Mouse (Mus musculus): Measurements from ENCODE around the gene Fam78a. TPM values are rescaled to one million over a fixed set of nuclear protein-coding genes. Genes with fewer than 3 reads are reported as not detected.
"Not testable (repeated sequence)": the region's sequence is repeated elsewhere in the genome, so short reads cannot be mapped to it uniquely, and the experiment has no call there.

The Fam78a gene
- total RNA-seq, 2 experiments from 2014 or later = 3.7 to 8.8 TPM

DNA sequence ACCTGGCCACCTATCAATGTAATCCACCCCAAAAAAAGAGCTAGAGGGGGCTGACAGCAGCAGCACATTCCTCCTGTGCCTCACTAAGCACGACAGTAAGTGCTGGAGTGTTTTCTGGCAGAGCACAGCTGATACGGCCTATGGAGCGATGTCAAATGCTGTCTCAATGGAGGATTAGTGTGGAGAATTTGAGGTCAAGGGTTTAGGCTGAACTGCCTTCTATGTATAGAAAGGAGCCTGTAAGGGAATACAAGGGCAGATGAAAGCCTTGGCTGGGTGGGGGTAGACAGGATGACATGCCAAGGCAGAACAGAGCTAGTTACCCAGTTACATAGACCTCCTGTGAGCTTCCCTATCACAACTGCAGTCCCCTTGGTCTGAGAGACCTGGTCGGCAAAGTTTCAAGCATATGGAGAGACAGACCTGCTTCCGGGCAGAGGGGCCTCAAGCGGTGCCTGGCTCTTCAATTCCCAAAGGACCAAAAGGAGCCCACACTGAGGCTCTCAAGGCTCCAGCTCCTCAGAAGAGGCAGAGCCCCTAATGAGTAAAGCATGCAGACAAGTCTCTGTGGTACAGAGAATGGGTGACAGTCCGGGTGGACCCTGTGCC is 29.2 kb downstream of the Fam78a start:
- intact Hi-C loops (cut with DNase I) = no loop called here
- no peak for DNase-seq (ENCODE audit: low spot score in 2 of 2)

DNA sequence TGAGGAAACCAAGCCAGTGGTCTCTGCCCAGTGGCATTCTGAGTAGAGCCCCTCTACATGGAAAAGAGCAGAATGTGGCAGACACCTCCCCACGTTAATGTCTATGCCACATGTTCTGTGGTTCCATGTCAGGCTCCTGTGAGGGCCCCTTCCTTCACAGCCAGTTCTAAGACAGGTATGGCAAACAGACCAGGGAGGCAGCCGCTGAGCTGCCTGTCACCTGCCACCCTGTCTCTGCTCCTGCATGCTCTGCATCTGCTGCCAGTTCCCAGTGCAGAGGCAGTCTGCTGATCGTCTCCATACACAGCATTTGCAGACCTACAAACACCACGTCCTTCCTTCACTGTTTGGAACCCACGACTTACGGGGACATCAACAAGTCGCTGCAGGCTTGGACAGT is 32.2 kb downstream of the Fam78a start:
- intact Hi-C loops (cut with DNase I) = no loop called here
- no peak for DNase-seq (ENCODE audit: low spot score in 2 of 2)

- DNase-seq (ENCODE audit: low spot score in 2 of 2) = no peak
- intact Hi-C loops (cut with DNase I) = no loop called here
Observed at GRCm38 (mm10) chr2:32051791-32052190, 32.9 kb downstream of the Fam78a start.

DNA sequence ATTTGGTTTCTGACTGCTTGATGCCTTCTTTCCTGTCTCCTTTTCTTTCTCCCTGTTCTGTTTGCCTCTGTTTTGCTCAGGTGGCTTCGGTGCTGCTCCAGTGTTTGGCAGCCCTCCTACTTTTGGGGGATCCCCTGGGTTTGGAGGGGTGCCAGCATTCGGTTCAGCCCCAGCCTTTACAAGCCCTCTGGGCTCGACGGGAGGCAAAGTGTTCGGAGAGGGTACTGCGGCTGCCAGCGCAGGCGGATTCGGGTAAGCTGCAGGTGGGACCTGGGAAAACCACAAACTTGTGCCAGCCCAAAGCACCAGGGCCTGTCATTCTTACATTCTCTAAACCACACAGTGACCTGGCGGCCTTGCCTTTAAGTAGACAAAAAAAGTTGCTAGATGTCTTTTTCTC is 37.3 kb downstream of the Fam78a start:
- DNase-seq (ENCODE audit: low spot score in 2 of 2) = no peak
- intact Hi-C loops (cut with DNase I) = no loop called here

- DNase-seq (ENCODE audit: low spot score in 2 of 2) = no peak
- intact Hi-C loops (cut with DNase I) = no loop called here
Observed at GRCm38 (mm10) chr2:32046009-32046408, 38.6 kb downstream of the Fam78a start.

- DNase-seq (ENCODE audit: low spot score in 2 of 2) = no peak
- intact Hi-C loops (cut with DNase I) = no loop called here
Observed at GRCm38 (mm10) chr2:32045375-32045774, 39.3 kb downstream of the Fam78a start.

DNA sequence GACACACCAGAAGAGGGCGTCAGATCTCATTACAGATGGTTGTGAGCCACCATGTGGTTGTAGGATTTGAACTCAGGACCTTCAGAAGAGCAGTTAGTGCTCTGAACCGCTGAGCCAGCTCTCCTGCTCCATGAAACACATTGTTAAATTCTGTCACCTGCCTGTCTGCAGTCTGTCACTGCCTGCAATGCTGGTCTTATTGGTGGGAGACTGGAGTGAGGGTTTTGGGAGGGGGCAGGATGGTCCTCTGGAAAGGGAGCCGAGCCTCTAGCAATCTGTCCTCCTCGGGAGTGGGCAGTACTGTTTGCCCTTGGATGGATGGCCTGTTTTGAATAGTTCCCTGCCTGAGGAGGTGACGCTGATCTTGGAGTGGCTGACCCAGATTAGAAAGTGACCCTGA is 40.8 kb downstream of the Fam78a start:
- intact Hi-C loops (cut with DNase I) = loop anchor here (5.0 kb wide), 1 partner anchor 88 kb away; no protein-coding TSS in a partner anchor
- DNase-seq (ENCODE audit: low spot score in 2 of 2) = no peak

DNA sequence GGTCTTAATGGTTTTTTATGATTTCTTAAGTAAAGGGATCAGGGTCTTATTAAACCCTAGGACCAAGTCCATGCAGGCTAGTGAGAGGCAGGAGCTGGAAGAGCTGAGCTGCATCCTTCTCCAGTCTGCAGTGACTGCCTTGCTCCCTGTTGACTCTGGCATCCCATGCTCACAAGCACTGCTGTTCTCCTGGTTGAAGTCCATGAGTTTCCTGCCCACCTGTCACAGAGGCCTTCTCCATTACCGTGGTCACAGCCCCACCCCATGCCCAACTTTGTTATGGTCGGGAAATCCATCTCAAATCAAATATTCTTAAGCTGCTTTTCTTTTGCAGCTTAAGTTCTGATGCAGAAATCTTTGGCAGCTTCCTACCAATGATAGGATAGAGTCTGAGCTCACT is 43.6 kb downstream of the Fam78a start:
- intact Hi-C loops (cut with DNase I) = loop anchor here (5.0 kb wide), 1 partner anchor 91 kb away; no protein-coding TSS in a partner anchor

DNA sequence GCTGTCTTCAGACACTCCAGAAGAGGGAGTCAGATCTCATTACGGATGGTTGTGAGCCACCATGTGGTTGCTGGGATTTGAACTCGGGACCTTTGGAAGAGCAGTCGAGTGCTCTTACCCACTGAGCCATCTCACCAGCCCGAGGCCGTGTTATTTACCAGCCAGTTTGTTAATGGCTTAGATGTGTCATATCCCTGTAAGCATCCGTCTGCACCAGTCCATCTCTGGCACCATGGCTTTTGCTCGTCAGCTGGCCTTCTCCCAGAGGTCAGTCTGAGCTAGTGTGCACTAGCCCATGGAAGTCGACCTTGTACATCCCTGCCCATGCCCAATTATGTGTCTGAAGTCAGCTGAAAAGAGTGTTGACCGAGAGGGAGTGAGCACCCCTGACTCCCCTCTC is 44.0 kb downstream of the Fam78a start:
- not testable (repeated sequence) for DNase-seq (ENCODE audit: low spot score in 2 of 2)
- intact Hi-C loops (cut with DNase I) = loop anchor here (5.0 kb wide), 1 partner anchor 92 kb away; no protein-coding TSS in a partner anchor

More for the DNA sequence above, 43.6 kb downstream of the Fam78a start:
- no peak for DNase-seq (ENCODE audit: low spot score in 2 of 2)

DNA sequence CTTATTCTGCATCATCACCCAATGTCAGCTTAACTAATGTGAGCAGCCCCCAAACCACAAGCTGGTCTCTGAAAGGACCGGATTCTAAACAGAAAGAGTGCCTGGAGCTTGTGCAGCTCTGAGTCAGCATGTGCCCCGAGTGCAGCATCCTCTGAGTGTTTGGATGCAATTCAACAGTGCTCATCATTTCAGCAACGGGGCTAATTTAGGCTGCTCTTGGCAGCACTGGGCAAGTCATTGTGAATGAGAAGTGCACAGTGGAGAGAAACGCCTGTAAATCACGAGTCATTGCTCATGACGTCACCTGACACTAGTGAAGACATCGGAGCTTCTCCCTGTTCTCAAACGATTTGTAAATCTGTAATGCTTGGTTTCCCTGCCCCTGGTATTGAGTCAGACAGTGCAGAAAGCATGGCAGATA is 46.0 kb downstream of the Fam78a start:
- DNase-seq (ENCODE audit: low spot score in 2 of 2) = peak; percentile 47 to 58
- intact Hi-C loops (cut with DNase I) = no loop called here

DNA sequence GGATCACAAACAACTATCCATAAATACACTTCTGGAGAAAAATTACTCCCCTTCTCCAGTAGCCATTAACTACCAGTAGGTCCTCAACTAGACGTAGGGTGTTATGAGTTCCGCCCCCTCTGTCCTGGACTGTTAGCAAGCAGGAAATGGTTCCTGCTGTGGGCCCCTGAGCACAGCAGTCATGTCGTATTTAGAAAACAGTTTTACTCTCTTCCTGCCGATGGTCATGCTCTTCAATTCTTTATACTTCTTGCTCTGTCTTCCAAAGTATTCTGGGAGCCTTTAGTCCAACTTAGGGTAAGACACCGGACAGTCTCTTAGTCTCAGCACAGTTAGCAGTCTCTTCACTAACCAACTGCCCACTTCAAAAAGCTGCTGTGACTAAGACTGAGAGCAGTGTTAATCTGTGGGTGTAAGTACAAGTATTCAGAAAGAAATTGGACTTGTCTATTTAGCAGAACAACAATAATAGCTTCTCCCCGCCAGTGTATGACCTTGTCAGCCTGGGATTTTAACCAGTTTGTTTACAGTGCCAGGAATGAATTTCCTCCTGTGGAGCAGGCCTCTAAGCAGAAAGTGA is 47.3 kb downstream of the Fam78a start:
- DNase-seq (ENCODE audit: low spot score in 2 of 2) = no peak
- intact Hi-C loops (cut with DNase I) = no loop called here

DNA sequence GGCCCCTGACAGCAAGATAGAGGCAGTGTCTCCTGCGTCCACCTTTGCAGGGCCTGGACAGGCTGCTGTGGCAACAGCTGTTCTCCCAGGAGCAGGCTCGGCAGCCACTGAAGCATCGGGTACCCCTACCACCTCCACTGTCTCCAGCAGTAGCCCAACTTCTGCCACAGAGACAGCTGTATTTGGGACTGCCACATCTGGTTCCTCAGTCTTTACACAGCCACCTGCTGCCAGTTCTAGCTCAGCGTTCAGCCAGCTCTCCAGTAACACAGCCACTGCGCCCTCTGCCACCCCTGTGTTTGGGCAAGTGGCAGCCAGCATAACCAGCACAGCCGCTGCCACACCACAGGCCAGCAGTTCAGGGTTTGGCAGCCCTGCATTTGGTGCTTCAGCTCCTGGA is 50.5 kb downstream of the Fam78a start:
- intact Hi-C loops (cut with DNase I) = no loop called here

GRCm38 (mm10) chr2:32033436-32033835 is 51.2 kb downstream of the Fam78a start:
- intact Hi-C loops (cut with DNase I) = no loop called here
- DNase-seq (ENCODE audit: low spot score in 2 of 2) = no peak

More for the DNA sequence above, 50.5 kb downstream of the Fam78a start:
- DNase-seq (ENCODE audit: low spot score in 2 of 2) = no peak

- intact Hi-C loops (cut with DNase I) = no loop called here
- peak; percentile 46 to 52 for DNase-seq (ENCODE audit: low spot score in 2 of 2)
Observed at GRCm38 (mm10) chr2:32029636-32030035, 55.0 kb downstream of the Fam78a start.

GRCm38 (mm10) chr2:32024372-32024771 is 60.3 kb downstream of the Fam78a start:
- intact Hi-C loops (cut with DNase I) = no loop called here
- no peak for DNase-seq (ENCODE audit: low spot score in 2 of 2)

GRCm38 (mm10) chr2:32020229-32020628 is 64.4 kb downstream of the Fam78a start:
- intact Hi-C loops (cut with DNase I) = no loop called here
- DNase-seq (ENCODE audit: low spot score in 2 of 2) = no peak

DNA sequence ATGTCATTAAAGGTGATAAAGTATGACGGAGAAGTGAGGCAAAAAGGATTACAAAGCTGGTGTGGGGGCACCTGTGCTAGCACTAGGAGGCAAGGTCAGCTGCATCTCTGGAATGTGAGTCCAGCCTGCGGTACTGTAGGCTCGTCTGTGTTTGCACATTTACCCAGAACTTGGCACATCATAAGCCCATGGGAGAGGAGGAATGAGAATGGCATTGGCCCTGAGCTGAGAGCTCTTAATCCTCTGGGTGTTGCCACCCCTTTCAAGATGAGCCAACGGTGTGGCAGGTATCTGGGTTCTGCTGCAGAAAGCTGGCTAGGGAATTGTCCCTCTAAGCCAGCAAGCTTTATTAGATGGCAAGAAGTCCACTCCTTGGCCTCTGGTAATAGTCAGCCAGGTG is 65.0 kb downstream of the Fam78a start:
- intact Hi-C loops (cut with DNase I) = no loop called here
- DNase-seq (ENCODE audit: low spot score in 2 of 2) = no peak

DNA sequence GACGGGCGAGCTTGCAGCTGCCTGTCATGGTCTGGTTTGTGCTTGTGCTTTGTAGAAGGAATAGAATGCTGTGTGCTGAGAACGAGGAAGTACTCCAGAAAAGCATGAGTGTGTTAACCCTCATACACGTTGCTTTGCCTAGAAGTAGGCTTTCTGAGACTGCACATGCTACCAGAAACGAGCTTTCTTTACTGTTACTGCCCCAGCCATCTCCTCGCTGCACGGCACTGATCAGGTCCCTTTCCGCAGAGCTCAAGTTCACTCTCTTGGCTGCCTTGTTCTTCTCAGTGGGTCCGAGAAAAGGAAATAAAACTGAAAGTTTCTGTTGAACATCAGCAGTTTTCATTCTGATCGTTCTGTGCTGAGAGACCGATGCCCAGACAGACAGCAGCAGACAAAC is 75.9 kb downstream of the Fam78a start:
- no peak for DNase-seq (ENCODE audit: low spot score in 2 of 2)
- intact Hi-C loops (cut with DNase I) = no loop called here

DNA sequence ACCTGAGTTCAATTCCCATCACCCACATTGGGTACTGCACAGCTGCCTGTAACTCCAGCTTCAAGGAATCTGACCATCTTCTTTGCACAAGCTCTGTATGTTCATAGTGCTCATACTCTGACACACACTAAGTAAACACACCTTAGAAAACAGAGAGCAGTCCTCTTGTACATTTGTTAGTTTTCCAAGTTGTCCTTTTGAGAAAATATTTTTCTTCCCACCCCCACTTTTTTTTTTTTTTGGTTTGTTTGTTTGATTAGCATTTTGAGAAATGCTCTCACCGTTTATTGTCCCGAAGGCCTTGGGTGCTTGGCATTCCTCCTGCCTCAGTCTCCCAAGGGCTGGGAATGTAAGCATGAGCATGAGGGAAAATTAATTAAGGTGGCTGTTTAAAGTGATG is 76.3 kb downstream of the Fam78a start:
- DNase-seq (ENCODE audit: low spot score in 2 of 2) = no peak
- intact Hi-C loops (cut with DNase I) = no loop called here

Measured in left cerebral cortex, postnatal 36 days (tissue).